Mouse (Mus musculus) heart, embryonic 14.5 days (tissue): Measurements from ENCODE around the gene Naa80. TPM values are rescaled to one million over a fixed set of nuclear protein-coding genes. Genes with fewer than 3 reads are reported as not detected.

Source experiments
- ATAC-seq: fragments of 200-750 bp; cut with Nextera tagmentation; 2 replicates; pipeline ENCODE4 v1.8.0; 2017; ENCODE audit warnings: low read depth, moderate TSS enrichment; ENCODE audit not compliant: insufficient number of reproducible peaks, insufficient read depth, low FRiP score
- H3K27ac ChIP-seq, 2 experiments: fragments of 200-500 bp in 1 of 2; fragments of 300-500 bp in 1 of 2; sonication (generic) in 1 of 2; replicated peaks in 1 of 2; 2 replicates each; pipeline ENCODE4 v1.5.1; 2012 to 2014; ENCODE audit warnings: low read depth in 2 of 2, low read length in 2 of 2, control low read depth in 1 of 2, mild to moderate bottlenecking in 1 of 2, mixed read lengths in 1 of 2; ENCODE audit not compliant: control insufficient read depth in 1 of 2, insufficient read depth in 1 of 2
- H3K27me3 ChIP-seq: fragments of 300-500 bp; sonication (generic); 2 replicates; pipeline ENCODE4 v1.6.1; 2014; ENCODE audit warnings: mild to moderate bottlenecking, low read length, control low read depth; ENCODE audit not compliant: control insufficient read depth, insufficient read depth
- H3K36me3 ChIP-seq: fragments of 300-500 bp; sonication (generic); 2 replicates; pipeline ENCODE4 v1.6.1; 2014; ENCODE audit warnings: mild to moderate bottlenecking, control low read depth, low read length, mixed read lengths; ENCODE audit not compliant: control insufficient read depth, insufficient read depth
- H3K4me1 ChIP-seq, 2 experiments: fragments of 200-500 bp in 1 of 2; fragments of 300-500 bp in 1 of 2; sonication (generic) in 1 of 2; 2 replicates each; pipeline ENCODE4 v1.6.1; 2012 to 2014; ENCODE audit warnings: low read length in 2 of 2, control low read depth in 1 of 2, mixed read lengths in 1 of 2; ENCODE audit not compliant: control insufficient read depth in 2 of 2, insufficient read depth in 2 of 2
- H3K4me2 ChIP-seq: fragments of 300-500 bp; sonication (generic); 2 replicates; pipeline ENCODE4 v1.6.1; 2014; ENCODE audit warnings: mild to moderate bottlenecking, low read length
- H3K4me3 ChIP-seq, 2 experiments: fragments of 200-500 bp in 1 of 2; fragments of 300-500 bp in 1 of 2; sonication (generic) in 1 of 2; 2 replicates each; pipeline ENCODE4 v1.5.1; 2012 to 2014; ENCODE audit warnings: low read length in 2 of 2, mild to moderate bottlenecking in 2 of 2, control low read depth in 1 of 2, low read depth in 1 of 2, moderate library complexity in 1 of 2; ENCODE audit not compliant: control insufficient read depth in 1 of 2, insufficient read depth in 1 of 2
- H3K9ac ChIP-seq: fragments of 300-500 bp; sonication (generic); 2 replicates; pipeline ENCODE4 v1.6.1; 2014; ENCODE audit warnings: mild to moderate bottlenecking, low read length
- H3K9me3 ChIP-seq: fragments of 300-500 bp; sonication (generic); 2 replicates; pipeline ENCODE4 v1.6.1; 2016; ENCODE audit warnings: low read length, control low read depth; ENCODE audit not compliant: control insufficient read depth
- WGBS: fragments of 180-500 bp; shearing (Covaris S2); extraction: QIAGEN DNeasy Blood & Tissue Kit; methylation state at CpG from one replicate; pipeline ENCODE4 v1.1.7; 2014; 5-methylcytosine and 5-hydroxymethylcytosine counted together
- polyA plus RNA-seq: library from polyadenylated mRNA; unstranded; fragments of >200 nt; fragmentation: Nextera tagmentation; extraction: Ambion mirVana; gene quantifications from 2 replicates; pipeline ENCODE4 v1.2.1, GENCODE M21; 2014

Naa80 gene
- polyA plus RNA-seq, 1 experiment from 2014 or later: 14.9 TPM

GRCm38 (mm10) chr9:107607653-107608245, 29.1 kb downstream of the Naa80 start:
- Histone ChIP-seq H3K36me3 (no peaks in the 10 kb centered on the region), H3K9me3 (no peaks in the 10 kb centered on the region), H3K4me3 (0 out of 4 replicates have a peak overlapping the region, but pooled peaks of 1 of the 2 experiments have one; percentile 9), H3K4me1 (peaks cover 52 to 75% of the 10 kb centered on the region in 2 experiments), H3K9ac (peak overlapping the region; percentile 70), H3K4me2 (peak overlapping the region; percentile 61), H3K27ac (peak overlapping the region; percentile 56 to 83; a peak in 3 of 4 replicates), H3K27me3 (no peaks in the 10 kb centered on the region)
- 17% methylated on average over 9 of the region's 9 CpGs for WGBS
- ATAC-seq: no peak

- 50% methylated on average over 11 of the region's 12 CpGs for WGBS
- H3K9ac ChIP-seq: peak within 1 kb of the TSS; percentile 70
These were observed 30.2 kb downstream of the Naa80 start, which contains the start of gene Sema3b for GRCm38 (mm10) chr9:107608741-107609432. Gene Sema3b, minus strand, starts transcription at chr9:107609229.

DNA sequence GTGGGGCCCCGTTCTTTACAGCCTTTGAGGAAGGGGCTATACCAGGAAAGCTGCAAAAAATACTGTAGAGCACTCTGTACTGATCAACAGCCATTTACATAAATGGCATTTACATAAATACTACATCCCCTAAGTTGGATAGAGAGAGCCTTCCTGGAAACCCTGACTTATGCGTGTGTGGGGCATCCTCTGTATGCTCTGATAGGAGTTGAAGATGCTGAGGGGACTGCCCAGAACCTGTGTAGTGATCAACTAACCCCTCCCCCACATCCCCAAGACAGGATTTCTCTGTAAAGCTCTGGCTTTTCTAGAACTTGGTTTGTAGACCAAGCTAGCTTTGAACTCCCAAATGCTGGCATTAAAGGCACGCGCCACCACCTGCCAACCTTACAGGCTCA, 30.7 kb downstream of the Naa80 start:
- WGBS: 69% methylated on average over 4 of the region's 4 CpGs
- no peaks in the 10 kb centered on the region for H3K27me3 ChIP-seq
- ATAC-seq: no peak
- H3K4me2 ChIP-seq: peak overlapping the region; percentile 61; the same call in 1 of the 2 replicates
- no peak overlapping the region for H3K4me3 ChIP-seq
- no peaks in the 10 kb centered on the region for H3K9me3 ChIP-seq
- peaks cover 9% of the 10 kb centered on the region for H3K36me3 ChIP-seq
- no peak overlapping the region for H3K27ac ChIP-seq
- no peak overlapping the region for H3K9ac ChIP-seq
- H3K4me1 ChIP-seq: peaks cover 51 to 70% of the 10 kb centered on the region in 2 experiments

More at GRCm38 (mm10) chr9:107608741-107609432, 30.2 kb downstream of the Naa80 start, which contains the start of gene Sema3b:
- Histone ChIP-seq H3K4me1 (peaks cover 52 to 75% of the 10 kb centered on the region in 2 experiments), H3K27ac (peak within 1 kb of the TSS; percentile 56 to 83; a peak in 3 of 4 replicates), H3K4me3 (0 out of 4 replicates have a peak within 1 kb of the TSS, but pooled peaks of 1 of the 2 experiments have one; percentile 9), H3K36me3 (peaks cover 4% of the 10 kb centered on the region), H3K27me3 (no peaks in the 10 kb centered on the region), H3K9me3 (no peaks in the 10 kb centered on the region), H3K4me2 (peak within 1 kb of the TSS; percentile 61)
- peak; percentile 8; the same call in 1 of the 2 replicates for ATAC-seq

DNA sequence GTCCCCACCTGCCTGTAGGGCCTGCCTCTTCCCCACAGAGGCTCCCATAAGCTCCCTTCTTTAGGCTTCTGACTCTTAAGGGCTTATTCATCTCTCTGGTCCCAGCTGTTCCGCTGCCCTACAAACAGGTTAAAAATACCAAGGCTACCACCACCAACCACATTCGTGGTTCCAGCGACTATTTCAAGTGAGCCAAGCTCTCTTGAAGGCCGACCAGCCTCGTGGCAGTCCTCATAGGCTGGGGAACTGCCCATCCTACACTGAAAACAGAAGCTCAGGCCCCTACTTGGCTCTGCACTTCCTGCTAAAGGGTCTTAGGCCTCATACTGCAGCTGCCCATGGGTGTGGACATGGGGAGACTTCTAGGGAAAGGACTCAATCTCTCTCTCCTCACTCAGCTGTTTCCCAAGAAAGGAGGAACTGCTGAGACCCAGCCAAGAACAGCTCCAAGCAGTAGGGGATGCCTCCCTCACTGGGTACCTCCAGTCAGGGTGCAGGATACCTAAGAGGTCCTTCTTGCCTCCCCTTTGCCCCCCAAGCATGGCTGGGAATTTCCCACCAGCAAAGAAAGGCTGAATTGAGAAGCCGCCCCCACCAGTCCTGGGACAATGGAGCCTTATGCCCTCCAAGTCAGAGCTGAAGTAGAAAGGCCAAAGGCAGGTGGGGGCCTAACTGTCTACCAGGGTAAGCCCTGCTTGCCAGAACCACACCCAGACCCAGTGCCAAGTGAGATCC, 32.9 kb downstream of the Naa80 start:
- Histone ChIP-seq H3K9me3 (no peaks in the 10 kb centered on the region), H3K4me2 (peak overlapping the region; percentile 70), H3K36me3 (peaks cover 31% of the 10 kb centered on the region), H3K27me3 (no peaks in the 10 kb centered on the region), H3K27ac (peak overlapping the region; percentile 86 to 94), H3K4me1 (peaks cover 44 to 68% of the 10 kb centered on the region in 2 experiments), H3K9ac (peak overlapping the region; percentile 80), H3K4me3 (no peak overlapping the region)
- WGBS: 59% methylated on average over 6 of the region's 6 CpGs
- no peak for ATAC-seq

DNA sequence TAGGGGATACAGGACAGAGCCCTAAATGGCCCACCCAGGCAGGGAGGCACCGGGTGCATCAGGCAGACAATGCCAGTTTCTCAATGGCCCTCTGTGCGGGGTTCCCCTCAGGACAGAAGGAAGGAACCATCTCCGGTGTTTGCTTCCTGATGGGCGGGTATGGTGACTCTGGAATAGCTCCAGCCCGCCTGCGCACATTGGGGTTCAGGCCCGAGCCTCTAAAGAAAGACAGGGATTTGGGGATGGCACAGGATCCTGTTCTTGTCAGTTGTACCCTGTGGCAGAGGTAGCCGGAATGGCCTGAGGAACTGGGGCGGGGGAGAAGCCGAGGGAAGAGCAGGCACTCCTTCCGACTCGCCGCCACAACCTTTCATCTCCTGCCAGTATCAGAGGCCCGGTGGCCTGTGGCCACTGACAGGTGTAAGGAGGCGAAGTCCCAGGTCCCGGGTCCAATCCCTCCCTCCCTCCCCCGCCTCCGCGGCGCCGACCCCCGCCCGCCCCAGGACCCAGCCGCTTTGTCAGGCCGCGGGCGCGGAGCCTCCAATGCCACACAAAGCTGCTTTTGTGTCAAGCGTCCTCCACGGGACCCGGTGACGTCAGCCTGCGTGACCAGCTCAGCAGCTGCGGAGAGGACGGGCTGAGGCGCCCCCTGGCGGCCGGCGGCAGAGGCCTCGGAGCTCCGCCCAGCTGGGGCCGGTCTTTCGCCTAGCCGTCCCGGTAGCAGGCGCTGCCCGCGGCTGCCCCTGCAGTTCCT, 33.7 kb downstream of the Naa80 start:
- Histone ChIP-seq H3K4me2 (peak overlapping the region; percentile 70), H3K36me3 (peaks cover 39% of the 10 kb centered on the region), H3K27ac (peak overlapping the region; percentile 86 to 94), H3K4me3 (peak overlapping the region; percentile 31 to 33), H3K9ac (peak overlapping the region; percentile 80), H3K27me3 (no peaks in the 10 kb centered on the region), H3K4me1 (peaks cover 38 to 61% of the 10 kb centered on the region in 2 experiments), H3K9me3 (no peaks in the 10 kb centered on the region)
- ATAC-seq: peak; percentile 87
- 6% methylated on average over 39 of the region's 48 CpGs for WGBS

DNA sequence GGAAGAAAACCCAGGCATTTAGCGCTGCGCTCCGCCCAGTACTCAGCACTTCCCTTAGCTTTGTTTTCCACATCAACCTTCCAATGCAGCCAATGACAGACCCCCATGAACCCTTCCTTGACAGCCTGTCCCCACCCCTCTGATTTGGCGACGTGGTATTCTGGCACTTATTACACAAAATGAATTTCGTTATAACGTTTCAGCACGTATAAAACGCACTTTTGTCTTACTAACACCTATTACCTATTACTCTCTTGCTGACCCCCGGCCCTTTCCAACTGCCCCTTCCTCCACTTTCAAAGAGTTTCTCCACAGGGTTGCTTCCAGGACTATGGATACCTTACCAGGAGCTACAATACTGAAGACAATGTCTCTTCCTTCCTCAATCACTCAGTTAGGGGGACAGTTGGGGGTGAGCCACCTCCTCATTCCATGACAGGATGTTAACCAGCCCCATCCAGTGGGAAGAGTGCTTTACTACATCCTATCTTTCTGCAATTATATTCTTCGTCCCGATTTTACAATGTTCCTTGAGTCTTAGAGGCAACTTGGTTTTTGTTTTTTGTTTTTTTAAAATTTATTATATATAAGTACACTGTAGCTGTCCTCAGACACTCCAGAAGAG, 34.4 kb downstream of the Naa80 start:
- no peak for ATAC-seq
- WGBS: 11% methylated on average over 12 of the region's 12 CpGs
- peaks cover 45% of the 10 kb centered on the region for H3K36me3 ChIP-seq
- no peaks in the 10 kb centered on the region for H3K9me3 ChIP-seq
- peaks cover 35 to 58% of the 10 kb centered on the region in 2 experiments for H3K4me1 ChIP-seq
- H3K27me3 ChIP-seq: no peaks in the 10 kb centered on the region
- peak overlapping the region; percentile 70 for H3K4me2 ChIP-seq
- 0 out of 4 replicates have a peak overlapping the region, but pooled peaks of 1 of the 2 experiments have one; percentile 21 for H3K4me3 ChIP-seq
- peak overlapping the region; percentile 56 for H3K9ac ChIP-seq
- peak overlapping the region; percentile 62 to 94 for H3K27ac ChIP-seq
